Mouse (Mus musculus): ENCODE results near the gene Nfatc4. TPM values are rescaled to one million over a fixed set of nuclear protein-coding genes. Genes with fewer than 3 reads are reported as not detected.

The Nfatc4 gene
- polyA plus RNA-seq, 1 experiment from 2014 or later: 39.9 TPM

DNA sequence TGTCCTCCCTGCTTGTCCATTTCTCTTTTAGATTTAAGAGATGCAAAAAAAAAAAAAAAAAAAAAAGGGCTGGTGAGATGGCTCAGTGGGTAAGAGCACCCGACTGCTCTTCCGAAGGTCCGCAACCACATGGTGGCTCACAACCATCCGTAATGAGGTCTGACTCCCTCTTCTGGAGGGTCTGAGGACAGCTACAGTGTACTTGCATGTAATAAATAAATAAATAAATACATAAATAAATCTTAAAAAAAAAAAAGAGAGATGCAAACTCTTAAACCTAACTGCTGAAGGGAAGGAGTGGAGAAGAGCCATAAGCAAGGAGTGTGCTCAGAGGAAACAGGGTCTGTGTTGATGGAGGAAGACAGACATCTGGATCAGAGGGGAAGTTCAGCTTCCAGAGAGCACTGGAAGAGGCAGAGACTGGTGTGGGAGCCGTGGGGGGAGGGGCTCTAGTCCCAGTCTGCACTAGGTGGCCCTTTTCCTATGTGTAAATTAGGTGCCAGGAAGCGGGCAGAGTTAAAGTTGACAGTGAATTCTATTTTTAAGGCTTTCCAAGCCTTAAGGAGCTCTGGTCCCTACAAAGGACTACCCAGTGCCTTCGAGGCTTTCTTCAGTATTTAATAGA, 55.5 kb downstream of the Nfatc4 start:
- Histone ChIP-seq H3K9ac (no peak overlapping the region), H3K4me2 (peak overlapping the region; percentile 45), H3K4me1 (peaks cover 30% of the 10 kb centered on the region), H3K27ac (no peak overlapping the region), H3K36me3 (no peaks in the 10 kb centered on the region), H3K4me3 (replicated peaks) (no peak overlapping the region), H3K9me3 (replicated peaks) (no peaks in the 10 kb centered on the region), H3K27me3 (no peaks in the 10 kb centered on the region)
- ATAC-seq (replicated peaks; ENCODE audit: low FRiP score): no peak
- WGBS: 9% methylated on average over 7 of the region's 7 CpGs

DNA sequence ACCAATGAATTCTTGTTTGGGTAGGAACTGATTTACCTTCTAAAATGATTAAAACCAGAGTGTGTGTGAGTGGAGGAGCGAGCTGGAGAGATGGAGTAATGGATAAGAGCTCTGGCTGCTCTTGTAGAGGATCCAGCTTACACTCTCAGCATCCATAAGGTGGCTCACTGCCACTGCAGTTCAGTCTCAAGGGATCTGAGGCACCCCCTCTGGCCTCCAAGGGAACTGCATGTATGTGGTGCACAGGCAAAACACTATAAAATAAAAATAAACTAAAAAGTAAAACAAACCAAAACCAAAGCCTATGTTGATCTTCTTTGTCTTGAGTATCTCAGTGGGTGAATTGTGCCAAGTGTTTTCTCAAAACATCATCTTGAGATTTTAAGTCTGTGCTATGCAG, 56.7 kb downstream of the Nfatc4 start:
- H3K36me3 ChIP-seq: no peaks in the 10 kb centered on the region
- no peak overlapping the region for H3K9ac ChIP-seq
- H3K9me3 ChIP-seq (replicated peaks): no peaks in the 10 kb centered on the region
- H3K4me2 ChIP-seq: no peak overlapping the region
- 53% methylated on average over 1 of the region's 1 CpGs for WGBS
- ATAC-seq (replicated peaks; ENCODE audit: low FRiP score): no peak
- H3K27me3 ChIP-seq: no peaks in the 10 kb centered on the region
- H3K4me1 ChIP-seq: peaks cover 31% of the 10 kb centered on the region
- H3K4me3 ChIP-seq (replicated peaks): no peak overlapping the region
- no peak overlapping the region for H3K27ac ChIP-seq

DNA sequence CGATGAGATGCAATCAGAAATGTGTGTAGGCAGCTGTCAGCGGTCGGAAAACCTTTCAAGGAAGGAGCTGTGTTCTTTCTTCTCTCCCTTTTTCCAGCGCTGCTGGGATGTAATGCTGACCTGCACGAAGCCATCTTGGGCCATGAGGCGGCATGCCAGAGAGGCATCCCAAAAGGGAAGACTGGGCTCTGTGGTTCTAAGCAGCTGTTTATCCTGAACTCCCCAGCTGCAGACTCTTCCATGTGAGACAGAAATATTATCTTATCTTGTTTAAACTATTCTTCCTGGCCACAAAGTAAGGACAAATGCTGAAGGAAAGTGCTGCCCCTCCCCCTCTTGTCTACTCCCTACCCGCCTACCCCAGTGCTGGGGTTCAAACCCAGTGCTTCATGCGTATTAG, 58.0 kb downstream of the Nfatc4 start:
- H3K4me2 ChIP-seq: no peak overlapping the region
- H3K4me3 ChIP-seq (replicated peaks): no peak overlapping the region
- 87% methylated on average over 8 of the region's 8 CpGs for WGBS

DNA sequence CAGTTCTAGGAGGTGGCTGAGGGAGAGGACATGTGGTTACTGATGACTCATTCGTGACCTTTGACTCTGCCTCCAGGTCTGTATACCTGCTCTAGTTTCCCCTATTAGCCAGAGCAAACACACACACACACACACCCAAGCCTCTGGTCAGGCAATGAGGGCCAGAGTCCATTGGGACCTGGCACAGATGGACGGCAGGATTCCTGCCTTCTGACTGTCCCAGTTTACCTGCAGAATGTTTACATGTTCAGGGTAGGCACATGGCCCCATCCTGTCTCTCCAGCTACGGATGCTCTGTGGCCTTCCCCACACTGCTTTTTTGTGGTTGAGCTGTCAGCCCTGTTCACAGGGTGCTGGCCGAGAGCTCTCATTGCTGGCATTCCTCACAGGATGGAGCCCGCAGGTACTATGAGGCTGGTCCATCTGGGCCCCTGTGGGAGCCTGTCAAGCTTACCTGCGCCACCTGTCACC, 59.3 kb downstream of the Nfatc4 start:
- H3K4me1 ChIP-seq: peaks cover 48% of the 10 kb centered on the region
- no peaks in the 10 kb centered on the region for H3K9me3 ChIP-seq (replicated peaks)
- H3K27me3 ChIP-seq: no peaks in the 10 kb centered on the region
- no peak overlapping the region for H3K9ac ChIP-seq
- 64% methylated on average over 6 of the region's 6 CpGs for WGBS
- H3K27ac ChIP-seq: no peak overlapping the region
- no peak for ATAC-seq (replicated peaks; ENCODE audit: low FRiP score)
- H3K4me2 ChIP-seq: no peak overlapping the region
- H3K4me3 ChIP-seq (replicated peaks): no peak overlapping the region
- H3K36me3 ChIP-seq: peaks cover 13% of the 10 kb centered on the region

More for the DNA sequence above, 58.0 kb downstream of the Nfatc4 start:
- H3K4me1 ChIP-seq: peaks cover 36% of the 10 kb centered on the region
- peaks cover under 1% of the 10 kb centered on the region; the same call in 1 of the 2 replicates for H3K36me3 ChIP-seq
- H3K27ac ChIP-seq: no peak overlapping the region
- no peak for ATAC-seq (replicated peaks; ENCODE audit: low FRiP score)
- H3K27me3 ChIP-seq: no peaks in the 10 kb centered on the region
- H3K9me3 ChIP-seq (replicated peaks): no peaks in the 10 kb centered on the region
- H3K9ac ChIP-seq: no peak overlapping the region

DNA sequence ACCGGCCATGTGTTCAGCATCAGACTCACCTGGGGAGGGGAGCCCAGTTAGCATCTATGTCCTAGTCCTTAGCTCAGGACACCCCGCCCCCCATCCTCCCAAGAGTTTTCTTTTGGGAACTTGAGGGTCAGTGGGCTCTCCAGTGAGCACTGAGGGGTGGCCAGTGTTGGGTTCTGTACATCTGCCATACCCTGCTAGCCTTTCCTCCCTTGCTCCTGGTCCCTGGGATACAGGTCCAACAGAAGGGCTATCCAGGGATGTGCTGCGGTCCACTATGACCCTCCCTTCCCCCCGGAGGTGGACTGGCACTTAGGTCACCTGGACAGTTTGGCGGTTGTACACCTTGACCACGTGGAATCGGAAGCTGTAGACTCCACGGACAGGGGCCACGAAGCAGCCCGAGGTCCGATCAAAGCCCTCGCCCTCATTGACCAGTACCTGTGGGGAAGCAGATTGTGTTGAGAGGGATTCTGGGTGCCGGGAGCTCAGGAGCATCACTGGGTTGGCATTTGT, 60.3 kb downstream of the Nfatc4 start:
- Histone ChIP-seq H3K4me3 (replicated peaks) (no peak overlapping the region), H3K27me3 (no peaks in the 10 kb centered on the region), H3K4me1 (peaks cover 42% of the 10 kb centered on the region), H3K9me3 (replicated peaks) (no peaks in the 10 kb centered on the region), H3K4me2 (no peak overlapping the region), H3K36me3 (peaks cover 23% of the 10 kb centered on the region), H3K9ac (no peak overlapping the region), H3K27ac (0 out of 2 replicates have a peak overlapping the region, but pooled peaks have one; percentile 99)
- WGBS: 94% methylated on average over 13 of the region's 13 CpGs
- ATAC-seq (replicated peaks; ENCODE audit: low FRiP score): no peak

Other genes with a start within 250 kb of the Nfatc4 start
- 4.2 and 6.1 TPM in 2 replicates for gene Fitm1, start 247.5 kb upstream of the Nfatc4 start, polyA plus RNA-seq (2015; fragmentation: Nextera tagmentation; extraction: Ambion mirVana)
- 147 and 153 TPM in 2 replicates for gene Psme1, start 245.0 kb upstream of the Nfatc4 start, polyA plus RNA-seq (2015; fragmentation: Nextera tagmentation; extraction: Ambion mirVana)
- 6.8 and 7.4 TPM in 2 replicates for gene Emc9, start 237.8 kb upstream of the Nfatc4 start, polyA plus RNA-seq (2015; fragmentation: Nextera tagmentation; extraction: Ambion mirVana)
- 248 and 261 TPM in 2 replicates for gene Psme2, start 232.0 kb upstream of the Nfatc4 start, polyA plus RNA-seq (2015; fragmentation: Nextera tagmentation; extraction: Ambion mirVana)
- gene Rnf31, start 231.4 kb upstream of the Nfatc4 start, polyA plus RNA-seq (2015; fragmentation: Nextera tagmentation; extraction: Ambion mirVana): 18.6 and 21.7 TPM in 2 replicates
- 12.8 and 14.6 TPM in 2 replicates for gene Irf9, start 219.6 kb upstream of the Nfatc4 start, polyA plus RNA-seq (2015; fragmentation: Nextera tagmentation; extraction: Ambion mirVana)
- 20.3 and 22.4 TPM in 2 replicates for gene Rec8, start 205.1 kb upstream of the Nfatc4 start, polyA plus RNA-seq (2015; fragmentation: Nextera tagmentation; extraction: Ambion mirVana)
- gene Ipo4, start 187.2 kb upstream of the Nfatc4 start, polyA plus RNA-seq (2015; fragmentation: Nextera tagmentation; extraction: Ambion mirVana): 97.4 and 115 TPM in 2 replicates
- 1.4 and 2.3 TPM in 2 replicates for gene Gm49378, start 185.2 kb upstream of the Nfatc4 start, polyA plus RNA-seq (2015; fragmentation: Nextera tagmentation; extraction: Ambion mirVana)
- gene Tm9sf1, start 179.3 kb upstream of the Nfatc4 start, polyA plus RNA-seq (2015; fragmentation: Nextera tagmentation; extraction: Ambion mirVana): 113 and 123 TPM in 2 replicates
- 0.92 and 1.0 TPM in 2 replicates for gene Tssk4, start 173.0 kb upstream of the Nfatc4 start, polyA plus RNA-seq (2015; fragmentation: Nextera tagmentation; extraction: Ambion mirVana)
- 53.6 and 55.8 TPM in 2 replicates for gene Mdp1, start 162.6 kb upstream of the Nfatc4 start, polyA plus RNA-seq (2015; fragmentation: Nextera tagmentation; extraction: Ambion mirVana)
- gene Gmpr2, start 151.2 kb upstream of the Nfatc4 start, polyA plus RNA-seq (2015; fragmentation: Nextera tagmentation; extraction: Ambion mirVana): 68.2 and 72.6 TPM in 2 replicates
- 545 and 565 TPM in 2 replicates for gene Nedd8, start 151.0 kb upstream of the Nfatc4 start, polyA plus RNA-seq (2015; fragmentation: Nextera tagmentation; extraction: Ambion mirVana)
- gene Tinf2, start 141.3 kb upstream of the Nfatc4 start, polyA plus RNA-seq (2015; fragmentation: Nextera tagmentation; extraction: Ambion mirVana): 43.6 and 46.9 TPM in 2 replicates
- 2.1 TPM in 2 replicates for gene Tgm1, start 109.2 kb upstream of the Nfatc4 start, polyA plus RNA-seq (2015; fragmentation: Nextera tagmentation; extraction: Ambion mirVana)
- gene Rabggta, start 100.9 kb upstream of the Nfatc4 start, polyA plus RNA-seq (2015; fragmentation: Nextera tagmentation; extraction: Ambion mirVana): 37.6 and 41.8 TPM in 2 replicates
- gene Dhrs1, start 77.5 kb upstream of the Nfatc4 start, polyA plus RNA-seq (2015; fragmentation: Nextera tagmentation; extraction: Ambion mirVana): 94.5 and 94.7 TPM in 2 replicates
- gene Nop9, start 77.5 kb upstream of the Nfatc4 start, polyA plus RNA-seq (2015; fragmentation: Nextera tagmentation; extraction: Ambion mirVana): 38.6 and 43.4 TPM in 2 replicates
- gene Cideb, start 64.7 kb upstream of the Nfatc4 start, polyA plus RNA-seq (2015; fragmentation: Nextera tagmentation; extraction: Ambion mirVana): 10.0 and 11.2 TPM in 2 replicates
- gene Ltb4r2, start 61.7 kb upstream of the Nfatc4 start, polyA plus RNA-seq (2015; fragmentation: Nextera tagmentation; extraction: Ambion mirVana): 0.25 and 0.35 TPM in 2 replicates
- 0.69 and 0.73 TPM in 2 replicates for gene Ltb4r1, start 57.2 kb upstream of the Nfatc4 start, polyA plus RNA-seq (2015; fragmentation: Nextera tagmentation; extraction: Ambion mirVana)
- 13.9 and 15.8 TPM in 2 replicates for gene Adcy4, start 39.0 kb upstream of the Nfatc4 start, polyA plus RNA-seq (2015; fragmentation: Nextera tagmentation; extraction: Ambion mirVana)
- 38.1 and 40.4 TPM in 2 replicates for gene Ripk3, start 34.3 kb upstream of the Nfatc4 start, polyA plus RNA-seq (2015; fragmentation: Nextera tagmentation; extraction: Ambion mirVana)
- 20.7 and 22.4 TPM in 2 replicates for gene Nynrin, start 30.9 kb downstream of the Nfatc4 start, polyA plus RNA-seq (2015; fragmentation: Nextera tagmentation; extraction: Ambion mirVana)
- 0.33 and 0.65 TPM in 2 replicates for gene Cbln3, start 61.2 kb downstream of the Nfatc4 start, polyA plus RNA-seq (2015; fragmentation: Nextera tagmentation; extraction: Ambion mirVana)
- 18.0 and 19.5 TPM in 2 replicates for gene Khnyn, start 61.8 kb downstream of the Nfatc4 start, polyA plus RNA-seq (2015; fragmentation: Nextera tagmentation; extraction: Ambion mirVana)
- gene Sdr39u1, start 77.1 kb downstream of the Nfatc4 start, polyA plus RNA-seq (2015; fragmentation: Nextera tagmentation; extraction: Ambion mirVana): 56.6 and 63.8 TPM in 2 replicates
- 2.1 and 2.6 TPM in 2 replicates for gene Cma1, start 121.5 kb downstream of the Nfatc4 start, polyA plus RNA-seq (2015; fragmentation: Nextera tagmentation; extraction: Ambion mirVana)
- gene Cma2, start 127.8 kb downstream of the Nfatc4 start, polyA plus RNA-seq (2015; fragmentation: Nextera tagmentation; extraction: Ambion mirVana): not detected in 2 replicates
- not detected in 2 replicates for gene Mcpt1, start 194.8 kb downstream of the Nfatc4 start, polyA plus RNA-seq (2015; fragmentation: Nextera tagmentation; extraction: Ambion mirVana)
- not detected in 2 replicates for gene Mcpt9, start 207.4 kb downstream of the Nfatc4 start, polyA plus RNA-seq (2015; fragmentation: Nextera tagmentation; extraction: Ambion mirVana)
- gene Mcpt2, start 218.9 kb downstream of the Nfatc4 start, polyA plus RNA-seq (2015; fragmentation: Nextera tagmentation; extraction: Ambion mirVana): not detected in 2 replicates
- gene Mcpt4, start 239.2 kb downstream of the Nfatc4 start, polyA plus RNA-seq (2015; fragmentation: Nextera tagmentation; extraction: Ambion mirVana): not detected in 2 replicates